Mouse (Mus musculus) midbrain, postnatal 0 days (tissue): Measurements from ENCODE around the gene Rps27a. TPM values are rescaled to one million over a fixed set of nuclear protein-coding genes. Genes with fewer than 3 reads are reported as not detected.
"Not testable (repeated sequence)": the region's sequence is repeated elsewhere in the genome, so short reads cannot be mapped to it uniquely, and the experiment has no call there.

Experiments used
- ATAC-seq: fragments of 200-750 bp; cut with Nextera tagmentation; 2 replicates; pipeline ENCODE4 v1.8.0; 2017; ENCODE audit warnings: moderate number of reproducible peaks, mild to moderate bottlenecking, moderate TSS enrichment, moderate library complexity; ENCODE audit not compliant: low FRiP score
- DNase-seq: peaks from one replicate; pipeline ENCODE4 v3.0.0-alpha.2; 2015; ENCODE audit warnings: low spot score
- H3K27ac ChIP-seq: fragments of 300-500 bp; sonication (generic); 2 replicates; pipeline ENCODE4 v1.5.1; 2014; ENCODE audit warnings: low read depth, mild to moderate bottlenecking, low read length, mixed read lengths
- H3K27me3 ChIP-seq: fragments of 300-500 bp; sonication (generic); 2 replicates; pipeline ENCODE4 v1.6.1; 2014; ENCODE audit warnings: low read length, control low read depth, mixed read lengths; ENCODE audit not compliant: insufficient read depth
- H3K36me3 ChIP-seq: fragments of 300-500 bp; sonication (generic); 2 replicates; pipeline ENCODE4 v1.6.1; 2014; ENCODE audit warnings: low read length, control low read depth, mixed read lengths; ENCODE audit not compliant: insufficient read depth
- H3K4me1 ChIP-seq: fragments of 300-500 bp; sonication (generic); 2 replicates; pipeline ENCODE4 v1.6.1; 2014; ENCODE audit warnings: mild to moderate bottlenecking, control low read depth, antibody characterized with exemption, low read length, mixed read lengths; ENCODE audit not compliant: insufficient read depth
- H3K4me2 ChIP-seq: fragments of 300-500 bp; sonication (generic); 2 replicates; pipeline ENCODE4 v1.6.1; 2014; ENCODE audit warnings: low read depth, mild to moderate bottlenecking, low read length, mixed read lengths; ENCODE audit not compliant: poor library complexity, severe bottlenecking
- H3K4me3 ChIP-seq: fragments of 300-500 bp; sonication (generic); 2 replicates; pipeline ENCODE4 v1.5.1; 2014; ENCODE audit warnings: low read depth, mild to moderate bottlenecking, low read length, moderate library complexity
- H3K9ac ChIP-seq: fragments of 300-500 bp; sonication (generic); replicated peaks from 2 replicates; pipeline ENCODE4 v1.6.1; 2014; ENCODE audit warnings: mild to moderate bottlenecking, low read length, moderate library complexity, mixed read lengths; ENCODE audit not compliant: poor library complexity, severe bottlenecking
- H3K9me3 ChIP-seq: fragments of 300-500 bp; sonication (generic); 2 replicates; pipeline ENCODE4 v1.6.1; 2016; ENCODE audit warnings: low read length, control low read depth
- CTCF ChIP-seq: IDR thresholded peaks from 2 replicates; pipeline ENCODE4 v1.5.1; 2016; ENCODE audit warnings: antibody characterized with exemption, mild to moderate bottlenecking
- WGBS: fragments of 180-500 bp; shearing (Covaris S2); extraction: QIAGEN DNeasy Blood & Tissue Kit; methylation state at CpG from one replicate; pipeline ENCODE4 v1.1.7; 2014; 5-methylcytosine and 5-hydroxymethylcytosine counted together
- polyA plus RNA-seq: library from polyadenylated mRNA; unstranded; fragments of >200 nt; fragmentation: Nextera tagmentation; extraction: Ambion mirVana; gene quantifications from 2 replicates; pipeline ENCODE4 v1.2.1, GENCODE M21; 2015
- total RNA-seq: library from RNA; depleted of rRNA; stranded (reverse); fragments of >200 nt; gene quantifications from 2 replicates; pipeline ENCODE4 v1.2.3, GENCODE M21; 2014

Rps27a gene
- total and polyA plus RNA-seq, 2 experiments from 2014 or later: 314 to 553 TPM

DNA sequence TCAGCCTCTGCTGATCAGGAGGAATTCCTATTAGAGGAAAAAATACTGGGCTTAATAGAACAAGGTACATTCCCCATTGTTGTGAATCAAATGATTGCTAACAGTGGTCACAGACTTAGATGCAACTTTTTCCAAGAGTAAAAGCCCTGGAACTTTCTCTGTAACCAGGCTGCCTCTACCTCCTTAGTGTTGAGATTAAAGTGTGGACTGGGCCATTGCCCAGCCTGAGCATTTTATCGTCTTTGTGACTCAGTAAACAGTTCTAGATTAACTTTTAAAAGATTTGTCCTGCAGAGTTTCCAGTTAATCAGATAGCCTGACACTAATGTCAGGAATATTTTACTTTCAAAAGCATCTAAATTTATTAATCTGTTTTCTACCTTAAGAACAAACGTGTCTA lies 1.1 kb downstream of the Rps27a start:
- Histone ChIP-seq H3K4me1 (no peaks in the 10 kb centered on the region), H3K9ac (peak overlapping the region; percentile 89), H3K4me3 (peak overlapping the region; percentile 74), H3K4me2 (peak overlapping the region; percentile 72), H3K27ac (no peak overlapping the region), H3K36me3 (peaks cover 6% of the 10 kb centered on the region; the same call in 1 of the 2 replicates), H3K27me3 (no peaks in the 10 kb centered on the region), H3K9me3 (no peaks in the 10 kb centered on the region)
- DNase-seq (no peak), ATAC-seq (no peak)
- WGBS: 23% methylated on average over 2 of the region's 2 CpGs
- TF ChIP-seq CTCF: no peak

DNA sequence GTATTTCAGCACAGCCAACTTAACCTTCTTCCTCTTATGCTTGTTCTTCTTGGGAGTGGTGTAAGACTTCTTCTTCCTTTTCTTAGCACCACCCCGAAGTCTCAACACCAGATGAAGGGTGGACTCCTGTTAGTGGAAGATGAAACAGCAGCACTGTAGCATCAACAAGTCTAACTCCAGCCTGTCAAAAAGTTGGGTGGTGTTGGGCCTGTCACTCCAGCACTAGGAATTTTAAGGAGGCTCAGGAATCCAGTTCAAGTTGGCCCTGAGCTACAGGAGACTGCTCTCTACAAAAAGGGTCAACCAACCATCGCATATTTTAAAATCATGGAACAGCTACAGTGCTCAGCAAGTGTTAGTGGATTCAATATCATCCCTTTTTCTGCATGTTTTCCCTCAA lies 1.6 kb downstream of the Rps27a start:
- not testable (repeated sequence) for H3K9me3 ChIP-seq, H3K36me3 ChIP-seq, H3K27me3 ChIP-seq, H3K4me1 ChIP-seq, H3K9ac ChIP-seq, ATAC-seq, H3K27ac ChIP-seq, DNase-seq
- H3K4me3 ChIP-seq: 0 out of 2 replicates have a peak overlapping the region, but pooled peaks have one; percentile 74
- WGBS: 95% methylated on average over 2 of the region's 2 CpGs
- H3K4me2 ChIP-seq: peak overlapping the region; percentile 72

DNA sequence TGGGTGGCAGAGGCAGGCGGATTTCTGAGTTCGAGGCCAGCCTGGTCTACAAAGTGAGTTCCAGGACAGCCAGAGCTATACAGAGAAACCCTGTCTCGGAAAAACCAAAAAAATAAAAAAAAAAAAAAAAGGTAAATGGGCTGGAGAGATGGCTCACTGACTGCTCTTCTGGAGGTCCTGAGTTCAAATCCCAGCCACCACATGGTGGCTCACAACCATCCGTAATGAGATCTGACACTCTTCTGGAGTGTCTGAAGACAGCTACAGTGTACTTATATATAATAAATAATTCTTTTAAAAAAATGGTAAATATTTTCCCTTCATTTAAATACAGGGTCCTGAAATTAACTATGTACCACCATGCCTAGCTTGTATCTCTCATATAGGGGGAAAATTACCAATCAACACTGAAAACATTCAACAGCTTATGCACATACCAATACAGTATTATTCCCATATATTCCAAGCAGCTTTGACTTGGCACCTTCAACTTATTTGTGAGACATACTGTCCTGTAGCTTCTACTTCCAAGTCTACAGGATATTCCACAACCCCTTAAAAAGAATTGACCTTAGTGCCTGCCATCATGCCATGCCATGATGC lies 2.7 kb downstream of the Rps27a start:
- ATAC-seq, H3K4me2 ChIP-seq, H3K4me3 ChIP-seq, H3K9ac ChIP-seq, H3K27ac ChIP-seq, DNase-seq, H3K9me3 ChIP-seq, H3K27me3 ChIP-seq, H3K4me1 ChIP-seq: not testable (repeated sequence)
- 85% methylated on average over 4 of the region's 4 CpGs for WGBS
- peaks cover 17% of the 10 kb centered on the region; the same call in 1 of the 2 replicates for H3K36me3 ChIP-seq

DNA sequence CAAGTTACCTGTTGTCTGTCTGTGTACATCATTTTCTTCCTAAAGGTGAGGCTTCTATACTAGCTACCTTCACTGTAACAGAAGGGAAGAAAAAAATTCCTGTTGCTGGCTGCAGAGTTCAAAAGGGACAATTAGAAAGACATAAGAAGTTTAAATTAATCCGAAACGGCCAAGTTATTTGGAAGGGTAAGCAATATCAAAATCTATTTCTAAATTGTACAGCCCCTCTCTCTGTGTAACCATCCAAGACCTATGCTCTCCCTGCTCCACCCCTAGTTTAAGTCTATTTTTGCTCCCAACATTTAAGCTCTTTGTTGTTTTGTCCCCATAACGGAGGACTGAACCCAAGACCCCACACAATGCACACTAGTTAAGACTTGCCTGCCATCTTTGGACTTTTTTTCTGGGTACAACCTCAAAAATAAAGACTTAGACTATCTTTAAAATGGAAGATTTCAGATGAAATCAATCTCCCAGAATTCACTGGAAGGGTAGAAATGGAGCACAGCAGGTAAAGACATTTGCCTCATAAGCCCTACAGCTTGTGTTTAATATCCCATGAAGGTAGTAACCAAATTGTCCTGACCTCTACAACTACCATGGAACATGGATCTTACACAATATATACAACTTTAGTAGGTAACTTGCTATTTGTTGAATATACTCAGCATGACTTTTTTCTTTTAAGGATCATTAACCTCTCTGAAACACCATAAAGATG lies 3.5 kb downstream of the Rps27a start:
- peaks cover 17% of the 10 kb centered on the region; the same call in 1 of the 2 replicates for H3K36me3 ChIP-seq
- no peak for ATAC-seq

DNA sequence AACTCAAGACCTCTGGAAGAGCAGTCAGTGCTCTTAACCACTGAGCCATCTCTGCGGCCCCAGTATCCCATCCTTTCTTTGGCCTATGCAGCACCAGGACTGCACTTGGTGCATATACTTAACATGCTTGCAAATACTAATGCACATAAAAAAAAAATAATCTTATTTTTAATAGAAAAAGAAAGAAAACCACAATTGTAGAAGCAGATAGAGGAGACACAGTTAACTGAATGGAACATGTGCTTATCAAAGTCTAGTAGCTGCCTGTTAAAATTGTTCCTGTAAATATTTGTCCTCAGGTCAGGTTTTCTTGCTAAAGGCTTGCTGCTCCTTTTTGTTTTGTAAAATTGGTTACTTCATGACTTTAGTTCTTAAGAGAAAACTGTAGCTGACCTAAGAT lies 9.7 kb downstream of the Rps27a start:
- no peak for DNase-seq
- Histone ChIP-seq H3K36me3 (peaks cover 26% of the 10 kb centered on the region), H3K27me3 (no peaks in the 10 kb centered on the region), H3K4me2 (no peak overlapping the region), H3K4me3 (no peak overlapping the region), H3K4me1 (no peaks in the 10 kb centered on the region), H3K27ac (no peak overlapping the region), H3K9me3 (no peaks in the 10 kb centered on the region), H3K9ac (no peak overlapping the region)
- no peak for TF ChIP-seq CTCF
- no peak for ATAC-seq
- 100% methylated on average over 1 of the region's 1 CpGs for WGBS

More for the DNA sequence above, 3.5 kb downstream of the Rps27a start:
- no peaks in the 10 kb centered on the region for H3K9me3 ChIP-seq
- no peaks in the 10 kb centered on the region for H3K4me1 ChIP-seq
- no peak overlapping the region for H3K4me2 ChIP-seq
- no peaks in the 10 kb centered on the region for H3K27me3 ChIP-seq
- no peak overlapping the region for H3K4me3 ChIP-seq
- no peak for TF ChIP-seq CTCF
- 92% methylated on average over 3 of the region's 3 CpGs for WGBS
- no peak overlapping the region for H3K27ac ChIP-seq
- H3K9ac ChIP-seq: no peak overlapping the region
- DNase-seq: no peak
